Mouse (Mus musculus) thymus, postnatal 36 days (tissue): ENCODE measurements at regions not wholly inside any gene's neighbourhood (a gene's known extent, or its start where the extent isn't known, plus 50 kb on each side); places are given as distances from the start of the nearest gene placed in this dataset.

Experiments used
- DNase-seq, 2 experiments: peaks; one replicate each; pipeline ENCODE4 v3.0.0; 2022; ENCODE audit warnings: mixed read lengths in 2 of 2

DNA sequence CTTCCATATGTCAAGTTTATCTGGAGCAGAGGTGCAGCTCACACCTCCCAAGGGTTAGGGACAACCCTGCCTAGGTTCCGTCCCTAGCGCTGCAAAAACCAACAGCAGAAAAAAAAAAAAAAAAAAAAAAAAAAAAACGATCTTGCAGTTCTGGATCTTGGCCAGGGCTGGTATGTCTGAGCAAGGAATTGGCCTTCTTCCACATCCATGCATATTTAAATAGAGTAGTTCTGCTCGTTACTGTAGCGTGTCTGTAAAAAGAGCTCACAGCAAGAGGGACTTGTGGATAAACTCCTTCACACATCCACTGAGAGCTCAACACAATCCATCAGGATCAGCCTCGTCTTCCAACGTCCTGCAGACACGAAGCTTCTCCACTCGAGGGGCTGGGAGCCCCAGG is 639.4 kb upstream of the Adam5 start:
- no peak for DNase-seq

DNA sequence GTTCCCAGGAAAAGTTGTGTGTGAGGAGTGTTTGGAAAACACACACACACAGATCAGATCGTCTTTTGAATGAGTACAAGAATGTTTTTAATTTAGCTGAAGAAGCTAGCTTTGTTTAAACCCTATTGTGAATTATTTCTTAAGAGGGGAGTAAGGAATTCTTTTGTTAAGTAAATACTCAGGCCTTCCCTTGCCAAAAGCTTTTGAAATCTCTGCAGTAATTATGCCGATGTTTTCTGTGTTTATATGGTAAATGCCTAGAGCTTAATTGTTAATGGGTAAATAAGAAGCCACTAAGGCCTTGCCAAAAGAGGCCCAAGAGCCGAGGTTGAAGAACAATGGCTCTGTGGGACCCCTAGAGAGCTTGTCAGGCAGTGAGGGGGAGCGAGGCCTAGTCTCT is 638.3 kb upstream of the Adam5 start:
- DNase-seq: no peak

DNA sequence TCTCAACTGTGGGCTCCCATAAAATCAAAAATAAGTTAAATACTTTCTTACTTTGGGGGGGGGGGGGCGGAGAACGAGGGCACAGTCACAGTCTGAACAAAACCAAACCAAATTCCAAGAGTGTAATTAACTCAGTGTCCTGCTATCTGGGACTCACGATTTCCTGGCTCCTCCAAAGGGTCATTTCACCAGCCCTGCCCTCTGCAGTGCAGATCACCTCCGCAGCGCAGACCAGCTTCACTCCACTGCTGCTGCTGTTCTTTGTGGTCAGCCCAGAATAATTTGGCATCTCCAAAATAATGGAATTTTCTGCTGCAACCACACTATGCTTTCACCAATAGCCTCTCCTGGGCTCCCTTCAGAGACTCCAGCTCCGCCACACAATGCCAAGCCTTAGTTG is 631.5 kb upstream of the Adam5 start:
- DNase-seq: no peak

DNA sequence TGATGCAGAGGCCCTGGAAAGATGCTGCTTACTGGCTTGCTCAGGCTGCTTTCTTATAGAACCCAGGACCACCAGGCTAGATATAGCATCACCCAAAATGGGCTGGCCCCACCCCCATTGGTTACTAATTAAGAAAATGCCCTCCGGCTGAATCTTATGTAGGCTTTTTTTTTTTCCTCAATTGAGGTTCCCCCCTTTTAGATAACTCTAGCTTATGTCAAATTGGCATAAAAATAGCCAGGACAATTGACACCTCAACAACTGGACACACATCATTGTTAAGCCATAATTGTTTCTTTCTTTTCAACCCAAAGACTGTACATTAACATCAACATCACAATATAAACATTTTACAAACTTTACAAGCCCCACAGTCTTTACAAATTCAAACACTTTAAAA is 630.8 kb upstream of the Adam5 start:
- no peak for DNase-seq

DNA sequence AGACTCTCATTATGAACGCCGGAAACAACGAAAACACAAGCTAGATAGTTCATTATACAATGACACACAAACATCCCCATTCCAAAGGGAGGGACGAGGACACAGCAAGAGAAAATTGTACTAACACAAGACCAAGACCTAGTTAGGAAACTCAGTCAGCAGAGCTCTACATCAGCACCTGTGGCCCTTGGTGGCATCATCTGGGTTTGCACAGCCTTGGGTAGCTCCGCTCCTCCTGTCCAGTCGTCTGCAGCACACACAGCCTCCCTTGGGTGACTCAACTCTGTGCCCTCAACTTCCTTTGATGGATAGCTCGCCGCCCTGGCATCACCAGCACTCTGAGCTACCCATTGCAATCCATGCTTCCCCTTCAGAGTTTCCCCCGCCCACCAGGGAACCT is 629.7 kb upstream of the Adam5 start:
- no peak for DNase-seq

DNA sequence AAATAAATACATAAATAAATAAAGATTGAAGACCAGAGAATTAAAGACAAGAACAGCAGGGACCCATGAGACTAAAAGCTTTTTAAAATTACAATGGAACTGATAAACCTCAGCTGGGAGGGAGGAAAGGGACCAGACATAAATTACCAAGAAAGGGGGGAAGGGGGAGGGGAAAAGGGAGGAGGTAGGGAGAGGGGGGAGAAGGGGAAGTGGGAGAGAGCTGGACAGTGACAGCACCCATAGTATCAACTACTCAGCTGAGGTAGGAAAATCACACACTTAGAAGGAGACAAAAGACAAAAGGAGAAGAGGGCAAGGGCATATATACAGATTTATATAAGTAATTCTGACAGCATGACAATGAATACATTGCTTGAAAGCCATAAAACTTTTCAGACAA is 626.4 kb upstream of the Adam5 start:
- DNase-seq: no peak

DNA sequence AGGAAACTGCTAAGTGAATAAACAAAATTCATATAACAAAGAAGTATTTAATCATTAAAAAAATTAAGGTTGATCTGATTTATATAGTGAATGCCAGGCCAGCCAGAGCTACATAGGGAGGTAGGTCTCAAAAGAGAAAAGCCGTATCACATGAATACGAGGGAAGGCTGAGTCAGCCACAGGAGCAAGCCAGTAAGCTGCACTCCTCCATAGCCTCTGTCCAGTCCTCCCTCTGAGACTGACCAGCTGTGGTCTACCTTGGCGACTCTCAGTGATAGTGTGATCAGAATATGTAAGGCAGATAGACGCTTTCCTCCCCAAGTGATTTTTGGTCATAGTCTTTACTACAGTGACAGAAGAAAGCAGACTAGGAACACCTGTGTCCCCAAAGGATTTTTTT is 625.4 kb upstream of the Adam5 start:
- no peak for DNase-seq

DNA sequence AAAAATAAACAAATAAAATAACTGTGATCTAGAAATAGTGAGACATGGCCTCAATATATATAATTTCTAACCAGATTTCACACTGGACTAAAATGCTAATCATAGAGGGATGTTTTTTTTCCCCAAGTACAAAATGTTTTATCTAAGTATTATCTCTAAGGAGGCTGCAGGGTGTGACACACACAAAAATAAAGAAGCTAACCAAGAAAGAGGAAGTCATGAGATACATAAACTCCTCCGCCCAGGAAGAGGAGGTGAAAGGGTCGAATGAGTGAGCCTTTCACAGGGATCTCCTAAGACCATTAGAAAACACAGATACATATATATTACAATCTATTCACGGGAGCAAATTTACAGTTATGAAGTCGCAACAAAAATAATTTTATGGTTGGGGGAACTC is 623.7 kb upstream of the Adam5 start:
- DNase-seq: no peak

DNA sequence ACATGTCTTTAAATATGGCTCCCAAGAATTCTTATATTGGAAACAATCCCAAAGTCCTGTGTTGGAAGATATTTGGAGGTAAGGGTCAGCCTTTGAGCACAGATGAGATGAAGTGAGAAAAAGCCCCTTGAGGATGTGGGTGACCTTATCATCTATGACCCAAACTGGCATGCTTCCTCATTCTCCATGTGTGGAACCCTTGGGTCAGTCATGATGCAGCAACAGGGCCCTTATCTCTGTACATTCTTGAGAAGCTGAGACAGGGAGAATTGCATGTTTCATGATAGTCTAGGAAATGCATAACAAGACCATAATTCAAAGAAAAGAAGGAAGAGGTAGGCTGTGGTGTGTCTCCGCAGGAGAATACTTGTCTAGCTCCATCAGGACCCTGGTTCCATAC is 621.8 kb upstream of the Adam5 start:
- no peak for DNase-seq

DNA sequence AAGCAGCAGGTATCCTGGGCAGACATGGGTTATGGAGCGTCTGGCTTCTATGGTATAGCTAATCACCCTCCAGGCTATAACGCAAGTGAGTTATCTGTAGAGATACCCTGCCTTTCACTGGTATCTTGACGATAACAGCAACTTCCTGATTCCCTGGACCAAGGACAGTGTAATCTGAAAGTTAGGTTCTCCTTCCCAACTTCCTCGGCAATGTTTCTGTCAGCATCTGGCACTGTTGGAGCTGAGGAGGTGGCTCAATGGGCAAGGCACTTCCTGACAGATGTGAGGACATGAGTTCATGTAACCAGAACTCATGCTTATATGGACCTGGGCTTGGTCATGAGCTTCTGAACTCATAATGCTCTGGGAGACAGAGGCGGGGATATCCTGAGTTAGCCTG is 620.9 kb upstream of the Adam5 start:
- no peak for DNase-seq

DNA sequence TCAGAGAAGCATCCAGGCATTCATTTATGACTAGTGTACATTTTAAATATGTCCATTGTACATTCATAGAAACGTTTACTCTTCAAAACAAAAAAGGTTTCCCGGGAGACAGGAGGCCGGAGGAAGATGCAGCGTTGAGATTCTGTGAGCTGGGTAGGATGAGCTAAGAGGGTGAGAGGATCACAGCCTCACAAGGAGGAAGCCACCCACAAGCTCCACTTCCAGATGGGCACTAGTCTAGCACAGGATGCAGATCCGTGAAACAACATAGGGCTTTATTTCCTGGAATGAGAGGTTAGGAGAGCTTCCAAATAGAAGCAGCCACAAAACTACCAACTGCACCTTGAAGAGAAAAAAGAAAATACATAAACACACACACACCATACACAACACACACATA is 619.4 kb upstream of the Adam5 start:
- DNase-seq: no peak

DNA sequence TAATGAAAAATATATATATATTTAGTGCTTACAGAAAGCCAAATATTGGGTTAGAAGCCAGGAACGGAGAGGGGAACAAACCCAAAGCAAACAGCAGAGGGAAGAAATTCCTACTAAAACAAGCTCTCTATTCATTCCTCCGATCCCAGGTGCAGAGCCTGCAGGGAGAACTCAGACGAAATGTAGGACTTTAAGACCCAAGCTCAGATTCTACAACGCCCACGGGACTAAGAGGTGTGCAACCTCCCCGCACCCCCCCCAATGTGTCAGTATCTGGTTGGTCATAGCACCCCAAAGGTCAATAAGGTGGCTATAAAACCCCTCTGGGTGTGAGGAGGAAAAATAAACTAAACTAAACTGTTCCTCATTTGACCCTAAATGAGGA is 616.9 kb upstream of the Adam5 start:
- no peak for DNase-seq

DNA sequence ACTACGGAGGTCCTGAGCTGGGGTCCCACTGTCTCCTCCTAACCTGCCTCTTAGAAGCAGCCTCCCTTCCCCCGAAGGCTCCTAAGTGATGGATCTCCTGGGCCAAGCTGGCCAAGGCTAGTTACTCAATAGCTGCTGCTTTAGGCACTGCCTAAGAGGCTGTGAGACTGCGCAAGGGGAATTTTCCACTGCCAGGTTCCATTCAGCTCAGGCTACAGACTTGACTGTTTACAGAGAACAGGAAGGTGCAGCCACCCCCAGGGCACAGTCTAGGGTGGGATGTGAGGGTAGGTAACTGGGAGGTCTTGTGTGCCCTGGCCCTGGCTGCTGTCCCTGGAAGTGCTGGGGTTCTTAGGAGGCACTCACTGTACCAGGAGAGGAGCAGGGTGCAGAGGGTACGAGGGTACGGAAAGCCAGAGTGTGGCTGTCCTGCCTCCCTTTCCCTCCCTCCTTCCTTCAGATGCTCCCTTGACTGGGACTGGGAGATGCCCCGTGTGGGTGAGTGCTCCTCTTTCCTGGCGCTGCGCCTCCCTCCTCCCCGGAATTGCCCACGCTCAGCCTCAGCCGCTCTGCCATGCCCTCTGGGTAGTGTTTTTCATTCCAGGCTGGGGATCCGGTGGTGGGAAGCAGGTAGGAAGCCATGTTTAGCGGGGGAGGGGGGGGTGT is 616.4 kb upstream of the Adam5 start:
- DNase-seq: no peak

DNA sequence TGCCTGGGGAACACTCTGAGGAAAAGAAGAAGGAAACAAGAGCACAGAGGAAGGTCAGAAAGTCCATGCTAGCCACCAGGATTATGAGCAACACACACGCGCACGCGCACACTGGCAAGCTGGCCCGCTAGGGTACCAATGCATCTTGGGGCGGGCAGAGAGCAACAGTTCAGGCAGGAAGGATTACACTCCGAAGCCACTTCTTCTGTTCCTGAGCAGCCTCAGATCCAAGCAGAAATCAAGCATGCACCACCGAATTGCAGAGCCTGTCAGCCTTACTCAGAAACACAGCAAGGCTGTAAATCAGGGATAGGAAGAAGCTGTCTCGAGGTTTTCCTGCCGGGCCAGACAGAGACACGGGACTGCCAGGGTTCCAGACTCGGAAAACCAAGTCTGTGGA is 615.8 kb upstream of the Adam5 start:
- no peak for DNase-seq

DNA sequence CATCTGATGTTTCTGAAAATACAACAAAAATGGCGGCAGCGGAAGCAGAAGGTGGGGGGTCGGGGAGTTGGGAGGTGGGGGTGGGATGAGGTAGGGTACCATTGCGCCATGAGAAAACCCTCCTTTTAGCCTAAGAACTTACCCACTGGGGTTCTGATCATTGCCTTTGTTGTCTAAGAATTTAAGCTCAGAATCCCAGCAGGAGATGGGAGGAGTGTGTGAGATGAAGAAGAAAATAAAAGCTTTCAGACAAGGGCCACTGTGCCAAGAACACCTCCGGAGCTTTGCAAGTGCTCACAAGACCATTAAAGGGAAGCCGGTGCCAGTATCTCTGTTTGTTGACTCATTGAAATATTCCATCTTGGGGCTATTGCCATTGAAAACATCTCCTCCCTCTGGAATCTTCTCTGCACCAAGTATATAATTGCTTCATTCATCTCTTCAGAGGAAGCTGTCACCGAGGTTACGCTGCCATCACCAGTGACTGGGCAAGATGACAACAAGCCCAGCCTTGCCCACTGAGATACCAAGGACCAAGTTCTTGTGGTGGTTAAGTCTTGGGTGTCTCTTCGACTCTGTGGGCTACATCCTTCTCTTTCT is 614.0 kb upstream of the Adam5 start:
- no peak for DNase-seq

DNA sequence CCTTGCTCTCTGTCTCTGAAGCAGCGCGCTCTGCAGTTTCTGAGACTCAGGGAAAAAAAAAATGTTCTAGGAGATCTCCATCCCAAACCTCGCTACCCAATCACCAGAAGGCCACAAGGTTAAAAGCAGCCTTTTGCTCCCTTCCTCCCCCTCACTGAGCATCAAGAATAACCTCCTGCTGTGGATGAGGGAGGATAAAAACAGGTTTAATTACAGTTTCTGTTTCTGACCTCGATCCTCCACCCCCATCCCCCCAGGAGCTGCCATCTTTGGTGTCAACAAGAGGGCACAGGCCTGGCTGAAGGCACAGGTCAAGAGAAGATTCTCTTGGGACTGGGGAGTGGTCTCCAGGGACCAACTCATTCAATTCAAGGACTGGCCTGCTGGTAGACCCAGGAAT is 613.0 kb upstream of the Adam5 start:
- DNase-seq: no peak

DNA sequence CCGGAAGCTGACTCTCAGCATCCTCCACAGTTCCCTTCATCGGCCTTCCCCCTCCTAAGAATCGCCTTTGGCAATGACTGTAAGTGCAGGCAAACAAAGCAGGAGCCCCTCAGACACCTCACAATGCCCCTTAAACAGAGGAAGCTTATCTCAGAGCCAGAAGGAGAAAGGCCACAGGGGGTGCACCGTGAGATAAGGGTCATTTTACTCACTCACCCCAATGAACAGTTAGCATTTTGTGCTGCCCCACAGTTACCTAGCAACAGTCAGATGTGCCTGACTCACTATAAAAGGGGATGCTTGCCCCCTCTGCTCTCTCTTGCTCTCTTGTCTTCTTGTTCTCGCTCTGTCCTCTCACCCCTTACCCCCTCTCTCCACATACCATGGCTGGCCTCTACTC is 606.4 kb upstream of the Adam5 start:
- DNase-seq: no peak

DNA sequence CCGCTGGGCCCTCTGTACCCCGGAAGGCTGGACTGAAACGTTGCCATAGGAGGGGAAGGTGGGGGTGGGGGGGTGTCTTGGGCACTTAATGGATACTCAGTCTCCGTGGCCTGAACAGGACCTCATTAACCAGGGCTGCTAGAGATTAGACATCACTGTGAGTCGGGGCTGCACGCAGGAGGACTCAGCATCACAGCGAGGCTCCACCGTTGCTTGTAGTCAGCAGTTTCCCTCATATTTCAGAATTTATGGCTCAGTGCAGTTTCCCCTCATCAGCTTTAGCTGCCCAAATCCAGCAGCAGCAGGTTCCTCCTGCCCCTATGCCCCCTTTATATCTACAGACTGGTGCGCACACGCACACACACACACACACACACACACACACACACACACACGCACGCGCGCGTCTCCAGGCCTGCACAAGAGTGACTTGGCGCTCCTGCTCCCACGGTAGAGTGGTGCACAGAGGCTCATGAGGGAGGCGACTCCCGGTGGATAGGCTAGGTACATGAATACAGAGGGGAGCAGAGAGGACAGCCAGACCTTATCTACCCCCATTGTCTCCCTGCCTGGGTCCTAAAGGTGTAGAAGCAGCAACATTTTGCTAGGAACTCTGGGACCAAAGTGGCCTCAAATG is 605.8 kb upstream of the Adam5 start:
- DNase-seq: no peak

DNA sequence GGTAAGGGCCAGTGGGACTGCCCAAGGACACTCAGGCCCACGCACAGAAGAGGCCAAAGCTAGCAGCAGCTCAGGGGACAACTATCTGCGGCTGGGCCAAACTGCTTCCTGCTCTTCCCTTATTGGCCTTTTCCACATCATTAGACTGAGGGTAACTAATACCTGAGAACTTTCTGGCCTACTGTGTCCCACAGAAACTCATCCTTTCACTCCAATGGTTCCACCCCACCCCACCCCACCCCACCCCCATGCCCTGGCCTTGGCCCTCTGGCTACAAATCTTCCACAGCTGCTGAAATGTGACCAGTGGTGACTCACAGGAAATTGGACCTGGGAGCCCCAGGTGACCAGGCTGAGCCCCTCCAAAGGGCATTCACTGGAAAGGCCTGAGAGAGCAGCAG is 604.6 kb upstream of the Adam5 start:
- DNase-seq: no peak

DNA sequence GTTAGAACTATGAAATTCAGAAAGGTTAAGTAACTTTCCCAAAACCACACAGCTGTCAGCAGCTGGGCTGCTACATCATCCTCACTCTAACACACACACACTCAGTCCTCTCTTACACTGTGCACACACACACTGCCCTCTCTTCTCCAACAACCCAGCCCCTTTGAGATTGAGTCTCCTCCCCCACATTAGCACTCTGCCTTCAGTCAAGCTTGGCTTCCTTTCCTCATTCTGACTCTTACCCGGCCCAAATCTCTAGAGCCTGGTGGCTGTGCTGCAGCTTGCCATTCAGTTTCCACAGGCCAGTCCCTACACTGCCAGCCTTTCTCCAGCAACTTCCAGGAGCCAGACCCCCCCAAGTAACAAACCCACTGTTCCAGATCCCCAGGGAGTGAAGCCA is 602.0 kb upstream of the Adam5 start:
- no peak for DNase-seq

DNA sequence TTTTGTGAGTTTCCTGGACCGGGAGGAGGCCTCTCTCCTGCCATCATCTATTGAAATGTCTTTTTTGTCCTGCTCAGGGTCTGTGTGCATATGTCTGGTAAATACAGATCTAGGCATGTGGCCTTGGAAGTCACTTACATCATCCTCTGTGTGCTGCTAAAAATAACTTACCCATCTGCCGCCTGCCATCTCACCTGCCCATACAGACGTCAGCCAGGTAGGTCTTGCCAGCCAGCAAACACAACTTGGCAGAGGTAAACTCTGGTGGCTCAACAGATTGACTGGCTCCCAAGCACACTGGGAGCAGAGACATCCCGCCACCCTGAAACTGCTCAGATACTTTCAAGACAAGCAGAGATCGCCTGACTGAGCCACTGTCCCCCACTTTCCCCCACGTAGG is 597.3 kb upstream of the Adam5 start:
- DNase-seq: no peak

DNA sequence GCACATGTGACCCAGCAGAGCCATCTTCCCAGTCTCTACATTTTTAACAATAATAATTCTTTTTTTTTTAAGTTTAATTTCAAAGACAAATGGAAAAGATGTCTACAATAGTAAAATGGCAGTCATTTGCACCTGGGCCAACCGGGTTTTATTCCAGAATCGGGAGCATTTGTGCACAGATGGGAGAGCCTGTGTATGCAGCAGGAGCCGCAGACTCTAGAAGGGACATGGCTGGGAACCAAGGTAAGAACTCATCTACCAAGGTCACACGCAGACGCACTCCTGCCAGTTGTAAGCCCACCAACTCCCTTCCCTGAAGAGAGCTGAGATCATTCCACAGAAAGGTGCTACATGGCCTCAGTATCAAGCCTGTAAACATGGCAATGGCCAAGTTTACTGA is 586.4 kb upstream of the Adam5 start:
- no peak for DNase-seq

DNA sequence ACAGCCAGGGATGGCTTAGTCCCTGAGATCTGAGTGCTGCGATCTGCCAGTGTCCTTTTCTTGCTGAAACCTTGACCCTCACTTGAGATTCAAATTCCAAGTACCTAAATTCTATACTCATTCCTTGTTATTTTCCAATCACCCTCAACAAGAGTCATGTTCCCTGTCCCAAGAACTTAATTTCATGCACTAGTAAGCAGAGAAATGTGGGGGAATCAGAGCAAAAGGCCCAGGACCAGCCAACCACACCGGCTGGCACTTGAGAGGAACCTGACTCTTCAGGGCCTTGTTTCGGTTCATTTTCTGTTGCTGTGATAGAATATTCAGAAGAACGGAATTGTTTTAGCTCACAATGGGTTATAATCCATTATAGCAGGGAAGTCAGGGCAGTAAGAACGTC is 583.7 kb upstream of the Adam5 start:
- no peak for DNase-seq

DNA sequence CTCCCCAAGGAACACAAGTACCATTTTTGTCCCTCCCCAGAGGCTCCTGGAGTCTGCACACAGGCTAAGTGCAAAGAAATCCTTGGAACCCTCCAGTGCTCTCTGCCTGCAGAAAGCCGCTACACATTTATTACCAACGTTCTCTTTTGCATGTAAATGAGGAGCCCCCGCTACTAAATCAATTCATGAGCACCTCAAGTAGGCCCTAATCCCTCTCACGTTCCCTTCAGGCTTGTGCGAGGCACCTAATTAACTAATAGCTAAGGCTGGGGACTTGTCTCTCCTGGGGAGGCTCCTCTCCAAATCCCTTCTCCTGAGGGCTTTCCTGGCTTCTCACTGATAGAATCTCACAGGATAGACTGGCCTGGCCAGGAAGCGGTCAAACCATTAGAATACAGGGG is 568.6 kb upstream of the Adam5 start:
- DNase-seq: no peak

DNA sequence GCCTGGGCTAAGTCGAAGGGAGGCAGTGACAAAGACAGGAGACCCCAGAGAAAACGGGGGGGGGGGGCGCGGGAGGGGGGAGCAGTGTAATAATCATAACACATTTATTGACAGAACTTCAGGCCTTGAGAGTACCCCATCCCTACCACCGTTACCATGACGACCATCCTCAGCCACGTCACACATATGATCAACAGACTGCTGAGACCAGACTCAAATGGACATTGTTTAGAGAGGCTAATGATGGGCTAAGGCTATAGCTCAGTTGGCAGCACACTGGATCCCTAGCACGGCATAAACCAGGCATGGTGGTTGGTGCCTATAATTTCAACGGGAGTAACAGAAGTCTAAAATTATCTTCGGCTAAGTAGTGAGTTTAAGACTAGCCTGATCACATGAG is 565.8 kb upstream of the Adam5 start:
- DNase-seq: no peak
